Mouse (Mus musculus) brain, embryonic 18.5 days (tissue): ENCODE data around the gene Vax2.

Experiments
- DNase-seq: peaks from one replicate; pipeline ENCODE4 v3.0.0-alpha.2; 2012; ENCODE audit warnings: low read depth, low spot score

Gene Vax2

DNA sequence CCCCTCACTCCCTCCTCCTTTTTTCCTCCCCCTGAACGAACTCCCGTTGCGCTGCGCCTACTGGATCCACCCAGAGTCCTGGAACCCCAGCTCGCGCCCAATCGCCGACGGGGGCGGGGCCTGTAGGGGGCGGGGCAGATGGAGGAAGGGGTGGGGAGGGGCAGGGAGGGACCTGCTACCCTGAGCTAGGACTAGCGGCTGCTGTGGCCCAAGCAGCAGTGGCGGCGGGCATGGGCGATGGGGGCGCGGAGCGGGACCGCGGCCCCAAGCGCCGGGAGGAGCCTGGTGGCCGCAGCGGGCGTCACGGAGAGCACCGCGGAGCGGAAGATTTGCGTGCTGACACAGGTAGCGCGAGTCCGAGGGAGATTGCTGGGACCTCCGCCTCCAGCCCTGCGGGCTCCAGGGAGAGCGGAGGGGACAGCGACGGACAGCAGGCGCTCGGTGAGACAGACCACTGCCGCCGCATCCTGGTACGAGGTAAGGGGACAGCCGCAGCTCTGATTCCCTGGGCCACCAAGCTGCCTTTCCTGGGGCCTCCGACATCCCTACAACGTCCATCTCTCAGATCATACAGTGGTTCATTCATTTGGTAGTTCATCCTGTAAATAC lies at the start of gene Vax2:
Vax2 (plus strand) TSS at position 198 of the 609 bp plus-strand sequence.
- DNase-seq: no peak

DNA sequence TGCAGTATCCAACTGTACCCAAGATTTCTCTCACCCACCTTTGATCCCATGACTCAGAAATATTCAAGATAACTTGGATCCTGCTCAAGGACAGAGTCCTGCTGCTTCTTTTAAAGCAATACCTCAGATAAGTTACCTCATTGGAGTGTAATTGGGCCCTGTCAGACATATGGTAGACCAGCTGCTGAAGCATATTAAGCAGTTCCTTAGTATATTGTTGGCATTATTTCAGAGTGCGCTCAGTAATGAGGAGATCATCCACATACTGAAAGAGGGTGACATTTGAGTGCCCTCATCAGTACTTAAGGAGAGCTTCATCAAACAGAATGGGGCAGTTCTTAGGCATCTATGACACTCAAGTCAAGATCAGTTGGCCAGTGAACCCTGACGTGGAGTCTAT lies 46.1 kb upstream of the Vax2 start:
- DNase-seq: no peak

DNA sequence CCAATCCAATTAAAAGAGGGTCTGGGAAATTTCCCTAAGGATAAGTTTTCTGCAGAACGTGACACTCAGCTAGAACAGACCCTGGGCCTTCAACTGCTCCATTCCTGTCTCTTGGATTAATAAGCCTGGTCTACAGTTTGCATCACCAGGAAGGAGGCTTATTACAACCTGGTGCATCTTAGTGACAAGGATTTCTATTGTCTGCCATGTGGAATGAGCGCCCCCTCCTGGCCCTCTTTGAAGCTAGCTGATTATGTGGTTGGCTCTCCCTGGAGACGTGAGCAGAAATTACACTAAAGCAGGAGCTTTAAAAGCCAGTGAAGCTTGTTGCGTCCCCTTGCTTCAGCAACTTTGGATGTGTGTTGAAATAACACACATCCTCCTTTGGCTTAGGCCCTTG lies 37.7 kb upstream of the Vax2 start:
- DNase-seq: peak; percentile 50

DNA sequence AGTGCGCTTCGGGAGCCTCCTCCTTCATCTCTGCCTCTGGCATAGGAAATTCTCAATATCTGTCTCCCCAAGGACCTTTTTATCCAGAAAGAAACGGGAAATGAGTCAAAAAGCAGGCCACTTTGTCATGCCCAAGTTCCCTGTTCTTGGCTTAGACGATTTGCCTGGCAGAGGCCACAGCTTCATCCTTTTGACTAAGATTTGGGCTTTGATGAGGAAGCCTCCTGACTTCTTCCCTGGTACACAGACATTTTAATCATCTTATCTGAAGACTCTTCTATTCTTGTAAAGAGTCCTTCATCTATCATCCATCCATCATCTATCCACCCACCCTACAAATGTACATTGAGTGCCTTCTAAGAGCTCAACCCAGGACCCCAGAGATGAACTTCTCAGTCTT lies 33.3 kb upstream of the Vax2 start, which contains the start of gene Cd207:
Cd207 (minus strand) TSS at position 101 of the 400 bp plus-strand sequence.
- DNase-seq: no peak

DNA sequence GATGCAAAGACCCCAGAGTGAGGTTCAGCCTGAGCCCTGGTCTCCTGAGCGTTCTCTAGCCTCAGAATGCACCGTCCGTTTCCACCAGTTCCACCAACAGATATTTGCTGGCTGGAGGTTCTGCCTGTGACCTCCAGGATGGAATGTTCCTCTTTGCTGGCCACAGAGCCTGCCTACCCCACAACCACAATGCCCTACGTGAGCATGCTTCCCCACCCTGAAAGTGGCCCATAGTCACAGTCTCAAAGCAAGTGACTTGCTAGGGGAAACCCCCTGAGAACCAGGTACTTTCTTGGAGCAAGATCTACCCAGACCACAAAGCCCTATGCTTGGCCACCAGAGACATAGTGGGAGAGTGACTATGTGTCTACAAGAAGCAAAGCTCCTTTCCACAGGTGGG lies 21.7 kb upstream of the Vax2 start:
- DNase-seq: no peak

DNA sequence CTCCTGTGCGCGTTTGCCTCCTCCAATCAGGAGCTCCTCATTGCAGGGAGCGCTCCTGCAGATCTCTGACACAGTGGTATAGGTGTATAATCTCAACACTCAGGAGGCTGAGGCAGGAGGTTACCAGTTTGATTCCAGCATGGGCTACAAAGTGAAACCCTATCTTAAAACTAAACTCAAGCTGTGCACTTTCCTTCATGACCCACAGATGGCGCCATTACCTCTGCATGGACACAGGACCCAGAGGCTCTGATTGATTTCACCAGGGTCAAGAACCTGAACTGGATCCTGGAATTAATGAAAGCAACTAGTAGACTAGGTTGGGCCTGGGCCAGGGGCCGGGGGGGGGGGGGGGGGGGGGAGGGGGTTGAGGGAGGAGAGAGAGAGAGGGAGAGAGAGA lies 20.8 kb upstream of the Vax2 start:
- DNase-seq: no peak

DNA sequence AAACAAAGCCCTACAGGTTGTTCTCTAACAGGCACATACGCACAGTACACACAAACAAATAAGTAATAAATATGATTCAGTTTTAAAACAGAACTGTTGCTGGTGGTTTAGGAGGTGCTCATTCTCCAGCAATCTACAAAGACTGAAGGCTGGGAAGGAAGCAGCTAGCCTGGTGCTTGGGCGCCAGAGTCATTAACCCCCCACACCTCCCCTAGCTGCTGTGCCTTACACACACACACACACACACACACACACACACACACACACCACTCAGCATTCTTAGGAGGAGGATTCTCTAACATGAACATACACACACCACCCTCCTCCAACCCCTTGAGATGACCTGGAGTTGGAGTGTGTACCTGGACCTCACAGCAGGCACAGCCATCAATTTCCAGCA lies 20.1 kb upstream of the Vax2 start:
- DNase-seq: no peak

DNA sequence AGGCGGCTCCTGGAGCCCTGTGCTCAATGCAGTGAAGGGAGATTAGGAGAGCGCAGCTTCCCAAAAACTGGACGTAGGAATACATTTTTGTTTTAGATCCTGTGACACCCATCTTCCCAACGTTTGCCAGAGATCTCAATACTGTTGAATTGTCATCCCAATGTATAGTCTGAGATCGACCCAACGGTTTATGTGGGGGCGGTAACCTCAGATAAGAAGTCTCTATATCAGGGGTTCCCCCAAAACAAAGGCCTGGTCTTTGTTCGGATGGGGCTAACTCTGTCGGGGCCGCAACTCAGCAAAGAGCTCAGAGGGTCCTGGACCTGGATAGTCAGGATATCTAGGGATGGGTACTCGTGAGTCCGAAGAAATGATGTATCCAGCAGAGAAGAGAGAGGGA lies 18.1 kb upstream of the Vax2 start:
- no peak for DNase-seq

DNA sequence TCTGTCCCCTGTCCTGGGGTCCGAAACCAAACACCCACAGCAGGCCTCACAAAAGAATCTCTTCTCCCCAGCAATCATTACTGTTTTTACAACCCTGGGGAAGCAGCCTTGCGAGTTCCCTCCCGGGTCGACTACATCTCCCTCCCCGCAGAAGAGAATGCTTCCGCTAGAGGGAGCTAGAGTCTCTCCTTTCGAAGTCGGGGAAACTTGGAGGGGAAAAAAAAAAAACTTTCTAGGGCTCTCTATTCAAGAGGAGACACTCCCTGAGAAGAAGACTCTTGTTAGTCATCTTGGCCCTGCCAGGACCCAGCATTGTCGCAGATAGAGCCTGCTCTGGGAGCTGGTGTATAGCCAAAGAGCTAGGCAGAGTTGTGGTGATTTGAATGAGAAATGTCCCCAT lies 17.2 kb upstream of the Vax2 start:
- no peak for DNase-seq

DNA sequence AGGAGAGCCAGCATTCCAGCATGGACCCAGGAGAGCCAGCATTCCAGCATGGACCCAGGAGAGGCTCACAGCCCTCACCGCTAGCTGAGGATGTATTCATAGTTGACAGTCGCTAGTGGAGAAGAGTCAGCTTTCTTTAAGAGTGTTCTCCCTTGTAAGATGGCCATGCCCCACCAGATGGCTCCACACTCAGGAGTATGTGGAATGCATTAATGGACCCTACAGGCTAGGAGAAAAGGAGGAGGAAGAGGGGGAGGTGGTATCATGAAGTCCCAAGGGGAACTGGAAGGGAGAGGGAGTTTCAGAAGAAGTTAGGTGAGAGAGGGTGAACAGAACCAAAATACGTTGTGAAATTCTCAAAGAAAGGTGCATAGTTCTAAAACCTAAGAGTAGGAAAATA lies 15.3 kb upstream of the Vax2 start:
- no peak for DNase-seq

DNA sequence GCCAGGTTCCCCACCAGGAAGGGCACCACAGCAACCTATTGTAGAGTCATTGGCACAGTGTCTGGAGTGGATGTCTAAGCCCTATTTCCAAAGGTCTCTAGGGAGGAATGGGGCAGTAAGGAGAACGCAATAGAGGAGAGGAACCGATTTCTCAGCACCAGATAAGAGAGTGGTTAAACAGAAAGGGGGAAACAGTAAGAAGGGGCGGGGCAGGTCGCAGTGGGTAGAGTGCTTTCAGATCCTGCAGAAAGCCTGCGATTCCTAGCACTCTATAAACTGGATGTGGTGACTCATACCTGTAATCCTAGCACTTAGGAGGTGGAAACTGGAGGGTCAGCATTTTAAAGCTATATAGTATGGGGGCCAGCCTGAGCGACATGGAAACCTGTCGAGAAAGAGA lies 14.4 kb upstream of the Vax2 start:
- no peak for DNase-seq

DNA sequence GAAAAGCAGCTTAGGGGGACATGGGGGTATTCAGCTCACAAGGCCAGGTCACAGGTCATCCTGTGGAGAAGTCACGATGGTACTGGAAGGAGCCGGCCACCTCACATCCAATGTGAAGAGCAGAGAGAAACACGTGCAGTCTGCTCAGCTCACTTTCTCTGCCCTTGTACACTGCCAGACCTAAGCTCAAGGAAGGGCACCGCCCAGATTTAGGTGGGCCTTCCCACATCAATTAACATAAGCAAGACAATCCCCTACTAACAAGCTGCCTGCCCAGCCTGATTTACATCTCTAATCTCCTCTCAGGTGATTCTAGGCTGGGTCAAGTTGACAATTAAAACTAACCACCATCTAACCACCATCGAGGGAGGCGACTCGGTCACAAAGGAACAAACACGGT lies 13.1 kb upstream of the Vax2 start:
- no peak for DNase-seq

DNA sequence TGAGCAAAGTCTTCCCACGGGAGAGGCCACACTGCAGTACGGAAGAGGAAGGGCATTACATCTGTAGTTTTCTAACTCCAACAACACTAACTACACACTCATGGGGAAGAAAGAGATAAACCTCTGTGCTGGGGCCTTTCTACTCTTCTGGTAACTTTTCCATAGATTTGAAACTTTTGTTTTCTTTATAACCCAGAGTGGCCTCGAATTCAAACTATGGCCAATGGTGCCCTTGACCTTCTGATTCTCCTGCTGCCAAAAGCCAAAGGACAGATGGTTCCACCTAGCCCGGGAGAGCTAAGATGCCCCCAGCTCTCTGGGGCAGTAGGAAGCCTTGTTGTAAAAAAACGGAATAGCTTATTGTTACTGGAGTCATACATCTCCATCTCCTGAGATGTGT lies 11.1 kb upstream of the Vax2 start:
- no peak for DNase-seq

DNA sequence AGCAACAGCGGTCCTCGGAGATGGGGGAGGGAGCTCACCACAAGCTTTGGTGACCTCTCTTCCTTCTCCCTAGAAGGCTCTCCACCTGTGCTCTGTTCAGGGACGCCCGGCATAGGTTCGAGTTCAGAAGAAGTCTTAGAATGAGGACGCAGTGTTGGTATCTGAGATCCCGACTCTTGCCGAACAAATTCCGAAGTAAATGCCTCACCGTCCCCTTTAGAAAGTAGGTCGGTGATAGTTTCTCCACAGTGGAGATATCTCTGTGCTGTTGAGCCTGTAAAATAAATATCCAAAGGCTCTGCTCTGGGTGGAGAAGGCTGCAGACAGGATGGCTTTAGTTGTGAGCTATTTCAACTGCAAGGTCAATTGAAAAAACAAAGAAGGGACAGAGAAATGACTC lies 10.1 kb upstream of the Vax2 start:
- no peak for DNase-seq

DNA sequence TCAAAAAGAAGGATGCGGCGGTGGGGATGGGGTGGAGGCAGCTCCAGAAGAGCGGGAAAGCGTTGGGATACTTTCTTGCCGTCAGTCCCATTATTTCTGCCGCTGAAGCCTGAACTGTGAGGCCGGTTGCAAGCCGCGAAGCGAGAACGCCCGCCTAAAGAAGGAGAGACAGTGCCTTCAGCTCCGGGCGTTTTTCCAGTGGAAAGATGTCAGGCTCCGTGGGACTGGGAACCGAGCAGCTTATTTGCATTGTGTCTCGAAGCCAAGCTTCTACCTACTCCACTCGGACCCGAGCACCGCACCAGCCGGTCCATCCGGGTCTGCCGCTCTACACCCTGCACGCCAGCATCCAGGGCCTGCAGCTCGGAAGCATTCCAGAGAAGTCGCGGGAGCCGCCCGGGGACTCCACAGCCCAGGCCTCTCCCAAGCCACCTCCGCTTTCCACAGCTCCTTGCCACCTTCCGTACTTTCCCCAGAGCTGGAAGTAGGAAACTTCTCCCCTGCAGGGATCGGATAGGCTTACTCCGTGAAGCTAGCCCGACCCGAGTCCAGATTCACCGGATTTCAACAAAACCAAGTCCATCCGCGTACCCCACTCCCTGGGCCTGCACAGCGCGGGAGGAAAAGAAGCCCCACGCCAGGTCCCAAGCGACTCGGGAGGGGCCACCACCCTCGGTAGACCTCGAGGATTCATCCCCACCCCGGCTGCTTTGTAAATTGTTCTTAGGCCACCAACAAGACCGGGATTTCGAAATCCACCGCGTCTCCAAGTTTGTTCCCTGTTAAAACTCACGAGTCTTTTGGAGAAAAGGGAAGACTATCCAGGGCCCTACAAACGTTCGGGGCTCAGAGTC lies 8.7 kb upstream of the Vax2 start:
- DNase-seq: no peak

DNA sequence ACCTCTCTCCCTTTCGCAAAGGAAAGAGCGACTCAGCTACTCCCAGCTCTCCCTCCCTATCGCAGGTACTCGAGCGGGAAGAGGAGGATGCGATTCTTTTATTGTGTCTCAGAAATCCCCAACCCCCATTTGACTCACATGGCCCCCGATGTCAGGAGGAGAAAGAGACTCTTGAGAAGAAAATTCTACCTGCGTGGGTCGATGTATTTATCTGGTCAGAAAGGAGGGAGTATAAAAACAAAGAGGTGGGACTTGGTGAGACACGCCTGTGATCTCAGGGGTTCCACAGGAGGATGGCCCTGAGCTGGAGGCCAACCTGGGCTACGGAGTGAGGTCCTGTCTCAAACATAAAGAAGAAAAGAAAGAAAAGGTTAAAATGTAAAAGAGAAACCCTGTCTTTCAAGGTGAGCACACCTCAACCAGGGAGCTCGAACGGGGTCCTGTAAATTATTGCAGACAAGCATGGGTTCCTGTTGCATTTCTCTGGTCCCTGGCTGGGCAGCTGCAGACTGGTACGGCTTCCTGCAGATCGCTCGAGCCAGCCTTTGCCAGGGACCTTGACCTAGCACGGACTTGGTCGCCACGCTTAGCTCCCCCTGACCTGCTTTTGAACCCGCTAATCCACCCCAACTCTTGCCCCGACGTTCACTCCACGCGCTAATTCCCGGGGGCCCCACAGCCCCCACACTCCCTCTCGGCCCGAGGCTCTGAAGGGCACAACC lies 7.9 kb upstream of the Vax2 start:
- no peak for DNase-seq

DNA sequence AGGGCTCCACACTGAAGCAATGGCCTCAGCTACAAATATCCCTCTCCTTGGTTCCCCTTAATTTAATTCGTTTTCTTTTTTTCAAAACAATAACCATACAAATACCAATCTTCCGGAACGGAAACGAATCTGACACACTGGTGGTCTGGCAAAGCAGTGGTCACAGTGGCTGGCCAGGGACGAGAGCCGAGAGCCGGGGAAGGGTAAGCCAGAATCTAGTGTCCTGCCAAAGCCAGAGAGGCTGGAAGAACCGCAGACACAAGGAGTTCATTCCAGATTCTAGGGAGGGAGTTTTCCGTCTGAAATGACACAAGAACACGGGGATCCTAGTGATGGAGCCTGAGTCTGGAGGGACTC lies 7.4 kb upstream of the Vax2 start:
- DNase-seq: no peak

DNA sequence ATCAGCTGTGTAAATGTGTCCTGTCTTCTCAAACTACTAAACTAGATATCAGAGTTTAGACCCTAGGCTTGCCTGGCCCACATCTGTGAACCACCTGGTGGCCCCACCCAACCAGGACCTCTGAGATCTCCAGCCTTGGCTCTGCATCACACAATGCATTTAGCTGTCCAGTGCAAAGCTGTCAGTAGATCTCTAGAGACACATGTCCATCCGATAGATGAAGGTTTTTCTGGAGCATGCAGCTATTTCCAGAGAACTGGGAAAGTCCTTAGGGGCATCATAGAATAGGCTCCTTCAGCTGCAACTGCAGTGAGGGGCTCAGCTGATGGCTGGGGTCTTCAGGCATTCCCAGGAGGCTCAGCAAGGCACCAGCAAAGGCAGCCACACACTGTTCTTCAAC lies 6.8 kb upstream of the Vax2 start:
- no peak for DNase-seq

DNA sequence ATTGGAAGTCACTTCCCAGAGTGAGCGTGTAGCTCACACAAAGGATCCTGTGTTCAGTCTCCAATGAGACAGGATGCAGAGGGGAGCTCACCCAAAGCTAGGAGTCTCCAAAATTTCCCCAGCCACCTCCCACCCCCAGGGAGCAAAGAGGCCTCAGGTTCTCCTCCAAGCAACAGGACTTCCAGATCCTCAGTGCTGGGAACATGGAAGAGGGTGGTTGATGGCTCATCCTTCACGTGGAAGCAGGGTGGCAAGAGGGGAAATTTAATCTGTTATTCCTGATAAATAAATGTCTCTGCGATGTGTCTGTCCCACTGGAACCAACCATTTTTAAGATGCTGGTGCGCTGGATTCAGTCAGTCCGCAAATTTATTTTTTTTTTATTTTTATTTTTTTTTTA lies 6.4 kb upstream of the Vax2 start:
- DNase-seq: no peak

DNA sequence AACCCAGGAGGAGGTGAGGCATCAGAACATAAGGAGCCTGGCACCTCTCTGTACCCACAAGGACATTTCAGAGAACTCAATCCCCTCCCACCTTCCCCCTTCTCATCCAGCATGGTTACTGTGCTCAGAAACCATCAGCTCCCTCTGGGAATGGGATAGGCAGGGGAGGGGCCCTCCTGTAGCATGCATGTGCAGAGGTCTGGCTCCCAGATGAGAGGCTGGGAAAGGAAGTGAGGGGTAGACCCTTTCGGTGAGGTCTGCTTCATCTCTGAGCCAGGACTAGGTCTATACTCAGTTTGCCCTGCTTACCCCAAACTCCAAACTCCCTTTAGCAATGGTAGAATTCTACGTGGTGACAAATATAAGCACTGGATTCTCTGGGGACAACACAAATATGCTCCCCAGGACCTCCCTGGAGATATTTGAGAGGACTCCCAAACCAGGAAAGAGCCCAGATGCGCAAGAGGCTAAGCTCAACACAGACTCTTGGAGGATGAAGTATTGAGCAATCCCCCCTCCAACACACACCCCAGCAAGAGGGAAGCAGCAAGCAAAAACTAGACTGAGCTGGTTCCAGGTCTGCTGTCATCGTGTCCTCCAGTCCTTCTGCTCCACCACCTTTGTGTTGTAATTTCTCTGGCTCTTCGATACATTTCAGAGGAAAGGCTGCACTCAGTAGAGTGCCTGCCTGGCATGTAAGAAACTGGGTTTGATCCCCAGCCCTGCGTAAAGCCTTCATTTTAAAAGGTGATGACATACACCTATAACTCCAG lies 3.1 kb upstream of the Vax2 start:
- no peak for DNase-seq

DNA sequence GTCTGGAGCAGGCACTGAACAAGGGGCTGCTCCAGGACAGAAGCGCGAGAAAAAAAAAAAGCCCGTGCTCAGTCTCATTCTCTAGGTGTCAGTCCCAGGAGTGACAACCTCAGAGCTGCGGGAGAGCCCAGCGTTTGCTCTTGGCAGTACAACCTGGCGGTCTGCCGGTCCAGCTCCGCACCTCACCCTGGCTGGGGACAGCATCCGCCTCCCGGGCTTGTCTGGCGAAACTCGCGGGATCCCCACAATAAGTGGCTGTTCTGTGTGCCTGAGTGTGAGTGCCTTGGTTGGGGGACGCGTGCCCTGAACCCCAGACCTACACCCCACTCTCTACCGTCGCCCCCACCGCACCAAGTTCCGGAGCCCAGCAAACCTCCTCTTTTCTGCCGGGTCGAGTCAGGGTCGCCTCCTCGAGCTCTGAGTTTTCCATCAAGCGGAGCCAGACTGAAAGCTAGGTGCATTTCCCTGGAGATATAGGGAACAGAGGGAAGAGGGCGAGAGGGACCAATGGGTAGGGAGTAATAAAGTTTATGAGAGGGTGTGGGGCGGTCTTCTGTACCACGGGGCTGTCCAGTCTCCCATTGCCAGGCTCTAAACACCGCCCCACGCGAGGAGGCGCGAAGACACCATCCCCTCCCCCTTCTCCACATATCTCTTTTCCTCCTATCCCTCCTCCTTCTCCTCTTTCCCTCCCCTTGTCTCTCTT lies 550 bp upstream of the Vax2 start:
- DNase-seq: no peak
